Mouse (Mus musculus): Measurements from ENCODE around the gene Myd88. TPM values are rescaled to one million over a fixed set of nuclear protein-coding genes. Genes with fewer than 3 reads are reported as not detected.
A peak's percentile ranks its signal among the peaks of the same experiment; 100 is the strongest.

Gene Myd88
- polyA plus RNA-seq, 1 experiment from 2014 or later: 6.6 TPM

DNA sequence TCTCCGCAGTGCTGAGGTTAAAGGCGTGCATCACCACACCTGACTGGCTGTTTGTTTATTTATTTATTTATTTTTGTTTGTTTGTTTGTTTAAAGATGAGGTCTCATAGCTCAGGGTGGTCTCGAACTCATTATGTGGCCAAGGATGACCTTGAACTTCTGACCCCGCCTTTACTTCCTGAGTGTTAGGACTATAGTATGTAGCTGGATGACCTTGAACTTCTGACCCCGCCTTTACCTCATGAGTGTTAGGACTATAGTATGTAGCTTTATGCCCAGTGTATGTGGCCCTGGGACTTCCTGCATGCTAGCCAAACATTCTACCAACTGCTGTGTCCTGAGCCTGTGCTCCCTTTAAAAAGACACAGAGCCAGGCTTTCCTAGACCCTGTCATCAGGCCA lies 20.2 kb upstream of the Myd88 start:
- WGBS: 90% methylated on average over 5 of the region's 5 CpGs
- no peaks in the 10 kb centered on the region for H3K9me3 ChIP-seq

DNA sequence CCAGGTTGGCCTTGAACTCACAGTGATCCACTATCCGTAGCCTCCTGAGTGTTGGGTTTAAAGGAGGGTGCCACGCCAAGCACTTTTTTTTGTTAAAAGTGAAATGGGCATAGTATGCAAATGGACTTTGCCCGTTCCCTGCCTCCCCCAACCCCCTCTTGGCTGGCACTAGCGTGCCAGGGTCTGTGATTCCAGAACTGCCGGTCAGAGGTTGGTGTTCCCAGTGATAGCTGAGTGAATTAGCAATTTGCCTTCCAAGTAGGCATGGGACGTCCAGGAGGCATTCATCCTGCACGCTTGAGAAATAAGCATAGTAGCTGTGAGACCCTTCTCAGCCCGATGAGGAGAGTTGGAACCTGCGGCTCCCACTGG lies 16.8 kb upstream of the Myd88 start:
- Histone ChIP-seq H3K27ac (replicated peaks) (no peak overlapping the region), H3K4me1 (replicated peaks) (peaks cover 6% of the 10 kb centered on the region), H3K4me3 (peak overlapping the region; percentile 57), H3K9ac (peak overlapping the region; percentile 72; the same call in 1 of the 2 replicates), H3K36me3 (no peaks in the 10 kb centered on the region), H3K27me3 (no peaks in the 10 kb centered on the region), H3K9me3 (no peaks in the 10 kb centered on the region), H3K4me2 (peak overlapping the region; percentile 82)
- ATAC-seq (ENCODE audit: low read depth): peak; percentile 6; the same call in 1 of the 2 replicates
- 39% methylated on average over 9 of the region's 9 CpGs for WGBS

More for the DNA sequence above, 20.2 kb upstream of the Myd88 start:
- ATAC-seq (ENCODE audit: low read depth): no peak
- H3K4me3 ChIP-seq: no peak overlapping the region
- H3K27me3 ChIP-seq: no peaks in the 10 kb centered on the region
- no peak overlapping the region for H3K4me2 ChIP-seq
- no peak overlapping the region for H3K27ac ChIP-seq (replicated peaks)
- H3K36me3 ChIP-seq: no peaks in the 10 kb centered on the region
- no peak overlapping the region for H3K9ac ChIP-seq
- peaks cover 6% of the 10 kb centered on the region for H3K4me1 ChIP-seq (replicated peaks)

DNA sequence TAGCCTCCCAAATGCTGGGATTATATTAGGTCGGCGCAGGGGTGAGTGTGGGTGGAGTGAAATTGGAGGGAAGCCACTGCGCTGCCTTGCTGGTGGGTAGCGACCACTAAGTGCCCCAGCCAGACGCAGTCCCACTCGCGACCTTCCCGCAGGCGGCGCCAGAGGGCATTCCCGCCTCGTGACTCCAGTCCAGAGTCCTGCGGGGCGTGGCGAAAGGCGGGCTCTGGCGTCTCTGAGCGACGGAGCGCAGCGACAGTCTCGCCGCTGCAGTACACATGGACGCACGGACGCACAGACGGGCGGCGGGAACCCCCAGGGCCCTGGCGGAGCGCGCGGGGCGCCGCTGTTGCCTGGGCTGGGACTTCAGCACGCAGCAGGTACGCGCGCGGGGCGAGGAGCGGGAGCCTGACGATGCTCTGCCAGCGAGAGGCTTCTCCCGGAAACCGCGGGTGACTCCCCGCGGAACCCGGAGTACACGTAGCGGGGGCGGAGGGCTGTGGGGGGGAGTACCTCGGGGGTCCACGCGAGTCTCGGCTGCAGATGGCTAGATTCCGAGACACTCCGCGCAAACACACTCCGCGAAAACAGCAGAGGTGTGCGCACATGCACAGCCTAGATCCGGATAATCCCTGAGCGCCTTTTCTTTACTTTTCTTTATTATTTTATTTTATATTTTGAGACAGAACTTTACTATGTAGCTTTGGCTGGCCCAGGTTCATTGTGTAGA lies 16.3 kb upstream of the Myd88 start, which contains the start of gene Xylb:
Gene Xylb (plus strand): TSS at position 51 of the 727 bp plus-strand sequence.
- H3K4me3 ChIP-seq: peak within 1 kb of the TSS; percentile 57
- ATAC-seq (ENCODE audit: low read depth): peak; percentile 93
- no peaks in the 10 kb centered on the region for H3K27me3 ChIP-seq
- H3K36me3 ChIP-seq: no peaks in the 10 kb centered on the region
- no peaks in the 10 kb centered on the region for H3K9me3 ChIP-seq
- H3K27ac ChIP-seq (replicated peaks): no peak within 1 kb of the TSS
- H3K4me2 ChIP-seq: peak within 1 kb of the TSS; percentile 82
- H3K9ac ChIP-seq: peak within 1 kb of the TSS; percentile 72
- WGBS: 3% methylated on average over 65 of the region's 65 CpGs
- H3K4me1 ChIP-seq (replicated peaks): peaks cover 6% of the 10 kb centered on the region

DNA sequence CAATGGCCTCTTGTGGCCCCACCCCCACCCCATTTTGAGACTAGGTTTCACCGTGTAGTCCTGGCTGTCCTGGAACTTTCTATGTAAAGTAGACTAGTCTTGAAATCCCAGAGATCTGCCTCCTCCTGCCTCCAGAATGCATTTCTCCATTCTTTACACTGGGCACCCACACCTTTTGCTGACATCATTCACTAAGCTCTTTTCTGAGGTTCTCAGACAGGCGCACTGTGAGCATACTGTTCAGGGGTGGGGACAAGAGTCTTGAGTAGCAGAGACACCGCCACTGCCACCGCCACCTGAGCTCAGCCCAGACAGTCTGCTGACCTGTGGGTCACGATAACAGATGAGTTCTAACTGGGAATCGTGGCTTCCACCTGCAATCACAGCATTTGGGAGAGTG lies 14.7 kb upstream of the Myd88 start:
- Histone ChIP-seq H3K36me3 (peaks cover 6% of the 10 kb centered on the region), H3K27ac (replicated peaks) (no peak overlapping the region), H3K27me3 (no peaks in the 10 kb centered on the region), H3K4me2 (no peak overlapping the region), H3K4me3 (no peak overlapping the region), H3K9me3 (no peaks in the 10 kb centered on the region), H3K9ac (no peak overlapping the region), H3K4me1 (replicated peaks) (peaks cover 6% of the 10 kb centered on the region)
- 83% methylated on average over 6 of the region's 6 CpGs for WGBS
- no peak for ATAC-seq (ENCODE audit: low read depth)

DNA sequence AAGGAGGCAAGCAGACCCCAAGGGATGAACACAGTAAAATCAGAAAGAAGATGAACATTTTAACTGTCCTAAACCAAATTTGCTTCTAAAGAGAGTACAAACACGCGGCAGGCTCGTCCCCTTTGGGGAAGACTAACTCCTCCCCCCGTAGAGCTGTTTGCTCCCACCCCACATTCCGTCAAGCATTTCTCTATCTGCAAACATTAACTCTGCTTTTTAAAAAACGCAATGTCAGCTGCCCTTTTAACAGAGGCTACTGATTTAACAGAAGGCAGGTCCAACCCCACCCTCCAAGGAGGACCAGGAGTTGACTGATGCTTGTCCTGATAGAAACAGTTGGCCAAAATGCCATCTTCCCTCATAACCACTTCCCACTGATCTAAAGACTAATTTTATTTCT lies 12.7 kb upstream of the Myd88 start:
- Histone ChIP-seq H3K4me1 (replicated peaks) (peaks cover 6% of the 10 kb centered on the region), H3K9ac (no peak overlapping the region), H3K9me3 (no peaks in the 10 kb centered on the region), H3K27me3 (no peaks in the 10 kb centered on the region), H3K27ac (replicated peaks) (no peak overlapping the region), H3K36me3 (peaks cover 20% of the 10 kb centered on the region), H3K4me3 (no peak overlapping the region), H3K4me2 (no peak overlapping the region)
- no peak for ATAC-seq (ENCODE audit: low read depth)
- WGBS: 81% methylated on average over 6 of the region's 6 CpGs

DNA sequence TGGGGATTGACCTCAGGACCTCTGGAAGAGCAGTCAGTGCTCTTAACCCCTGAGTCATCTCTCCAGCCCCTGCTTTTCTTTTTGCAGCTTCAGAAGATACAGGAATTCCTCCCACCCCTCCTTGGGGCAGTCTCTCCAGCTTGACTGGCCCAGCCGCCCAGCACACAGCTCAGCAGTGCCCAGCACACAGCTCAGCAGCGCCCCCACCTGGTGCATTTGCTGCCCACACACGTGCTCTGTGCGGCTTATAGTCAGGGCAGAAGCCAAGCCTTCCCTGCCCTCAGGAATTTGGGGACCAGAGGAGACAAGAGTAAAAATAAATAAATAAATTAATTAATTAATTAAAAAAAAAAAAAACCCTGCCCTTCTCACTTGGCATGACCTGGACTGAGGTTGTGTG lies 10.8 kb upstream of the Myd88 start:
- no peak for ATAC-seq (ENCODE audit: low read depth)
- WGBS: 26% methylated on average over 4 of the region's 4 CpGs
- Histone ChIP-seq H3K4me2 (no peak overlapping the region), H3K4me1 (replicated peaks) (no peaks in the 10 kb centered on the region), H3K4me3 (no peak overlapping the region), H3K27ac (replicated peaks) (no peak overlapping the region), H3K9ac (no peak overlapping the region), H3K27me3 (no peaks in the 10 kb centered on the region), H3K36me3 (peaks cover 36% of the 10 kb centered on the region), H3K9me3 (no peaks in the 10 kb centered on the region)

DNA sequence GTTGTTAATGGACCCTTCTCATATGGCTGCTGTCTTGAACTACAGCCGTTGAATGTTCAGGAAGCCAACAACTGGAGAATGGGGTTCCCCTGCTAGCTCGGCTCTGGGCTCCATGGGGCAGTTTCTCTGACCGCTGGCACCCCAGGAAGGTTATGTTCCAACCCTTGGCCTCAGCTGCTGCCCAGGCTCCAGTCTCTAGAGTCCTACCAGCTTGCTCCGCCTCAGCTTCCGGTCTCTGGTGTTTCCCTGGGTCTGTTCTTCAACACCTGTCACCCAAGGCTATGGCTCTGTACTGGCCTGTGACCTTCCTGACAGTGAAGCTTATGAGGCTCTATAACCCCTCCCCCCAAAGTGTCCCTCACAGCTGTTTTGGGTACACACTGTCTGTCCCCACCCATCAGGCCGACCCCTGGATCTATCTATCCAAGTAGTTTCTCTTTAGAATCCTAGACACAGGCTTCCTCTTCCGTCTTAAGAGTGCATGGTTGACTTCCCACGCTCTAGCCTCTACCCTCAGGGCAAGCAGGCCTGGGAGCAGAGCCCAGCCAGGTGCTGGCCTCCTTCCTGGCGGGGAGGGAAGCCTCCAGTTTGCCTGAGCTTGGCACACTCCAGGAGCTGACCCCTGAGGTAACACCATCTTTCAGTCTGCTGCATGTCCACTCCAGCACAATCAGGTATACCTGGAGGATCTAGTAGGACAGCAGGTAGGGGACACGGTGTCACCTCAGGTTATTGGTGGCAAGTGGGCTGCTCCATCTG lies 9.9 kb upstream of the Myd88 start:
- H3K27me3 ChIP-seq: no peaks in the 10 kb centered on the region
- H3K9ac ChIP-seq: no peak overlapping the region
- ATAC-seq (ENCODE audit: low read depth): no peak
- no peaks in the 10 kb centered on the region for H3K4me1 ChIP-seq (replicated peaks)
- no peak overlapping the region for H3K4me2 ChIP-seq
- H3K4me3 ChIP-seq: no peak overlapping the region
- peaks cover 46% of the 10 kb centered on the region for H3K36me3 ChIP-seq
- H3K27ac ChIP-seq (replicated peaks): no peak overlapping the region
- H3K9me3 ChIP-seq: no peaks in the 10 kb centered on the region
- 91% methylated on average over 10 of the region's 10 CpGs for WGBS

DNA sequence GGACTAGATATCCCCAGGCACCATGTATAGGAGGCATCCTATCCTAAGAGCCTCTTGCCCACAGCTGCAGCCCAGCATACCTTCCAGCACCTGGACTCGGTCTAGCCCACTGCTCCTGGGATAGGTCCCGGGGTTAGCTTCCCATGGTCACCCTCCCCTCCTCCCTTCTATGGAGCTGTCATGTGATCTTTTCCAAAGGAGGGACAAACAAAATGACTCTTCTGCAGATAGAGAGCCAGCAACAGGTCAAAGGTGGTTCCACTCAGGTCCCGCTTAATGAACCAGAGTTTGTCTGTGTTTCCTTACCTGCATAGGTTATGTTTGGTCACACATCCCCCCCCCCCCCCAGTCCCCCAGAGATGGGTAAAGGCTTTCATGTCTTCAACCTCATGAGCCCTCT lies 9.3 kb upstream of the Myd88 start:
- Histone ChIP-seq H3K4me1 (replicated peaks) (no peaks in the 10 kb centered on the region), H3K4me2 (no peak overlapping the region), H3K9me3 (no peaks in the 10 kb centered on the region), H3K9ac (no peak overlapping the region), H3K27me3 (no peaks in the 10 kb centered on the region), H3K27ac (replicated peaks) (no peak overlapping the region), H3K4me3 (no peak overlapping the region), H3K36me3 (peaks cover 51% of the 10 kb centered on the region)
- WGBS: 88% methylated on average over 3 of the region's 3 CpGs
- ATAC-seq (ENCODE audit: low read depth): no peak

DNA sequence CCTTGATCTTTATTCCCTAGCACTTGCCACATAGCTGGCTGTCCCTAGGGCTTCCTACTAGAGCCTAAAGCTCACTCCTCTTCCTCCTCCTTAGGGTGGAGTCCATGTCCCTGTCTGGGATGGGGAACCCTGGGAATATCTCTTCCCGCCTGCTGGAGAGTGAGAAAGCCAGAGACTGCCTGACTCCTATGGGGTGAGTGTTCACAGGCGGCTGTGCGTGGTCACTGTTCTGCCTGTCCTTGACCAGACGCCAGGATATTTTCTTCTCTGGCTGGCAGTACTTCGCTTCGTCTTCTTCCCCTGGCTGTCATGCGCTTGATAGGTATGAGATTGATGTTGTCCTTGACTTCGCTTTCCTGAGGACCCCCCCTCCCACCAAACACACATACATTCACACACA lies 5.2 kb upstream of the Myd88 start:
- 89% methylated on average over 8 of the region's 8 CpGs for WGBS
- H3K4me1 ChIP-seq (replicated peaks): peaks cover 20% of the 10 kb centered on the region
- no peak overlapping the region for H3K27ac ChIP-seq (replicated peaks)
- no peaks in the 10 kb centered on the region for H3K9me3 ChIP-seq
- no peaks in the 10 kb centered on the region for H3K27me3 ChIP-seq
- no peak overlapping the region for H3K4me2 ChIP-seq
- H3K36me3 ChIP-seq: peaks cover 74% of the 10 kb centered on the region
- no peak overlapping the region for H3K4me3 ChIP-seq
- H3K9ac ChIP-seq: no peak overlapping the region
- no peak for ATAC-seq (ENCODE audit: low read depth)

DNA sequence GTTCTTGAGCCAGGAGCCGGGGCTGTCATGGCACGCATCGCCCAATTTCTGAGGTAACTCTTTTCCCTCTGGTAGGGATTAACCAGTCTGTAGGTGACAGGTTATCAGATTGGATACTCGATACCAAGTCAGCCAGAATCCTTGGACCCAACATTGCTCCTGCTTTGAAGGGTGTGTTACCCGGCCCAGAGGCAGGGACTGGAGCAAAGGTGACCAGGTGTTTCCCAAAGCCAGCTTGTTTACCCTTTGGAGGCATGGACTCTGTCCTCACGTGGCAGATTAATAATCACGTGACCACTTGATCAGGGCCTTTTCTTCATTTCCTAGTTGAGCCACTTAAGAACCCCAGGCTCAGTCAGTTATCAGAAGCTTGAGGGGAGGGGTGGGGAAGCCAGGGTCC lies 1.5 kb upstream of the Myd88 start:
- Histone ChIP-seq H3K36me3 (peaks cover 46% of the 10 kb centered on the region), H3K27ac (replicated peaks) (no peak overlapping the region), H3K27me3 (peaks cover 18% of the 10 kb centered on the region), H3K4me2 (no peak overlapping the region; the same call in 1 of the 2 replicates), H3K4me3 (peak overlapping the region; percentile 81), H3K4me1 (replicated peaks) (peaks cover 38% of the 10 kb centered on the region), H3K9me3 (no peaks in the 10 kb centered on the region), H3K9ac (peak overlapping the region; percentile 92; the same call in 1 of the 2 replicates)
- ATAC-seq (ENCODE audit: low read depth): no peak
- 88% methylated on average over 7 of the region's 7 CpGs for WGBS

DNA sequence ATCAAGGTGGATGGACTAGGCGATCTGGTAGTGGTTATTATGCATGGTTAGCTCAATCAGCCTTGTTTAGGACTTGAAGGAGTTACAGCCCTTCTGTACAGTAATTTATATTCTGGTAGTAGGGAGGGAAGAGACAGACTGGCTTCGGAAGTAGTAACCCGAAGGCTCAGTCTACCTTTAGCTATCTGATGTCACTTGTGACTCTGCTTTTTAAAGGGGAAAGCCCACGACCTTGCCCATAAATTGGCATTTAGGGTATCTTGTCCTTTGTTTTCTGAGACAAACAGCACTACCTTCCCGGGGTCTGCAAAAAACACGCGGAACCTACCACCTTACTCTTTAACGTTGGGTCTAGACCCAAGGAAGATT lies 1.0 kb downstream of the Myd88 start:
- Histone ChIP-seq H3K4me3 (peak overlapping the region; percentile 81), H3K27ac (replicated peaks) (peak overlapping the region; percentile 89), H3K4me1 (replicated peaks) (peaks cover 38% of the 10 kb centered on the region), H3K36me3 (peaks cover 21% of the 10 kb centered on the region), H3K9ac (peak overlapping the region; percentile 92), H3K4me2 (peak overlapping the region; percentile 84), H3K9me3 (no peaks in the 10 kb centered on the region), H3K27me3 (peaks cover 18% of the 10 kb centered on the region)
- WGBS: 4% methylated on average over 8 of the region's 8 CpGs
- ATAC-seq (ENCODE audit: low read depth): no peak

DNA sequence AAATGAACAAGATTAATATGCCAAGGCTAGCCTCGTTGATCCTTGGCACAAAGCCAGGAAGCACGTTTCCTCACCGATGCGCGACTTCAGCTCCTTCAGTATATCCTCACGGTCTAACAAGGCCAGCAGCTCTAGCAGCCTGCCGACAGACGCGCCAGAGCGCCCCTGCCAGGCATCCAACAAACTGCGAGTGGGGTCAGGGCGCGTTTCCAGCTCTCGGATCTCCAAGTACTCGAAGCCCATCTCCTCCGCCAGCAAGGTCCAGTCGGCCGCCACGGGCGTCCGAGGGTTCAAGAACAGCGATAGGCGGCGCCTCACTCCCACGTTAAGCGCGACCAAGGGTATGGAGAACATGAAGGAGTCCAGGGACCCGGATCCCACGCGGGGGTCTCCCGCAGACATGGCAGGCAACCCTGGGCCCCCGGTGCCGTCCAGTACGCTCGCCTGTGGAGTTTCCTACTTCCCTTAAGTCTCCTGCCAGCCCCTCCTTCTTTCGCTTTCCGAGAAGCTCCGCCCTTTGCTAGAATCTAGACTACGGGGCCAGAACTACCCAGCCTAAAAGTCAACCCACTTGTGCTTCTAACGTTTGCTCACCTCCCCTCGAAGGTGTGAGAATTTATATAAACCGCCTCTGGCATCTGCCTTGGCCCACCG lies 1.5 kb downstream of the Myd88 start, which contains the start of gene Acaa1a:
Gene Acaa1a (plus strand): TSS at position 119 of the 654 bp plus-strand sequence.
- no peaks in the 10 kb centered on the region for H3K9me3 ChIP-seq
- peak within 1 kb of the TSS; percentile 84 for H3K4me2 ChIP-seq
- 1% methylated on average over 43 of the region's 43 CpGs for WGBS
- H3K9ac ChIP-seq: peak within 1 kb of the TSS; percentile 92
- ATAC-seq (ENCODE audit: low read depth): no peak
- H3K27ac ChIP-seq (replicated peaks): peak within 1 kb of the TSS; percentile 89
- peaks cover 16% of the 10 kb centered on the region for H3K36me3 ChIP-seq
- H3K27me3 ChIP-seq: peaks cover 18% of the 10 kb centered on the region
- H3K4me3 ChIP-seq: peak within 1 kb of the TSS; percentile 81
- peaks cover 38% of the 10 kb centered on the region for H3K4me1 ChIP-seq (replicated peaks)

Measured in neural tube, embryonic 13.5 days (tissue).